Mouse (Mus musculus) bone marrow macrophage, adult 2 months (primary cell): ENCODE data around the gene Top1.

ENCODE experiments used
- CTCF ChIP-seq: IDR thresholded peaks from 2 replicates; pipeline ENCODE4 v1.5.1; 2012; ENCODE audit warnings: low read depth, mild to moderate bottlenecking, low read length, moderate library complexity
- POLR2A ChIP-seq: IDR thresholded peaks from 2 replicates; pipeline ENCODE4 v1.6.1; 2012; ENCODE audit warnings: mild to moderate bottlenecking, low read depth, low read length, borderline replicate concordance

GRCm38 (mm10) chr2:160641176-160641575, 4.5 kb upstream of the Top1 start:
- TF ChIP-seq CTCF (no peak), POLR2A (no peak)
